Mouse (Mus musculus) ES-Bruce4 (cell line): Measurements from ENCODE around the gene Foxp1.

ENCODE experiments used
- CTCF ChIP-seq: IDR thresholded peaks from one replicate; pipeline ENCODE4 v1.8.1; 2011; ENCODE audit warnings: low read depth, low read length
- EP300 ChIP-seq: IDR thresholded peaks from 2 replicates; pipeline ENCODE4 v1.6.1; 2011; ENCODE audit warnings: low read depth, low read length; ENCODE audit not compliant: insufficient read depth
- POLR2A ChIP-seq: IDR thresholded peaks from one replicate; pipeline ENCODE4 v1.8.1; 2011; ENCODE audit warnings: low read length; ENCODE audit not compliant: insufficient read depth

DNA sequence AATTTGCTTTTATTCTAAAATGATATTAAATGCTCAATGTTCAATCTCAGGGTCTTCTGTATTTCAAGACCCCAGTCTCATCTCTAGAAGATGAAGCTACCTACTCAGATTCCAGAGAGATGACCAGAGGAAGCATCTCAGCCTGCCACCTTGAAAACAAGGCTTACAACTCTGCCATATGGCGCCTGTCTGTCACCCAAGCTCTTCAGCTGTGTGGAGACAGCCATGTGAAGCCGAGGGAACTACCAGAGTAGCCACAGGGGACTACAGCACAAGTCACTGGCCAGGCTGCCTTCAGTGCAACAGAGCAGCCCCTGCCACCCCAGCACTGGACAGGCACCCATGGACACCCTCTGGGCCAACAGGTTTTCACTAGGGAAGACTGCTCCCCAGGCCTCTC is 145.4 kb downstream of the Foxp1 start:
- TF ChIP-seq CTCF (no peak), POLR2A (no peak), EP300 (no peak)
